Mouse (Mus musculus) liver, embryonic 14.5 days (tissue): ENCODE measurements around the gene Rreb1. TPM values are rescaled to one million over a fixed set of nuclear protein-coding genes. Genes with fewer than 3 reads are reported as not detected.

Source experiments
- ATAC-seq: fragments of 200-750 bp; cut with Nextera tagmentation; 2 replicates; pipeline ENCODE4 v1.8.0; 2017; ENCODE audit warnings: moderate number of reproducible peaks, mild to moderate bottlenecking, moderate library complexity; ENCODE audit not compliant: insufficient read depth
- DNase-seq, 3 experiments: peaks; one replicate each; pipeline ENCODE4 v3.0.0-alpha.2; 2012 to 2013; ENCODE audit warnings: low read depth in 3 of 3, low spot score in 3 of 3
- H3K27ac ChIP-seq: fragments of 300-500 bp; sonication (generic); 2 replicates; pipeline ENCODE4 v1.5.1; 2014; ENCODE audit warnings: moderate library complexity, mild to moderate bottlenecking, control low read depth, inconsistent platforms
- H3K27me3 ChIP-seq: fragments of 300-500 bp; sonication (generic); 2 replicates; pipeline ENCODE4 v1.6.1; 2014; ENCODE audit warnings: mild to moderate bottlenecking, low read length, moderate library complexity; ENCODE audit not compliant: control insufficient read depth, insufficient read depth
- H3K36me3 ChIP-seq: fragments of 300-500 bp; sonication (generic); replicated peaks from 2 replicates; pipeline ENCODE4 v1.6.1; 2014; ENCODE audit warnings: low read depth; ENCODE audit not compliant: control insufficient read depth, insufficient read depth
- H3K4me1 ChIP-seq, 2 experiments: fragments of 200-500 bp in 1 of 2; fragments of 300-500 bp in 1 of 2; sonication (generic) in 1 of 2; replicated peaks; 2 replicates each; pipeline ENCODE4 v1.6.1; 2012 to 2014; ENCODE audit warnings: antibody characterized with exemption in 1 of 2, inconsistent platforms in 1 of 2, low read length in 1 of 2; ENCODE audit not compliant: control insufficient read depth in 2 of 2, insufficient read depth in 2 of 2
- H3K4me2 ChIP-seq: fragments of 300-500 bp; sonication (generic); 2 replicates; pipeline ENCODE4 v1.6.1; 2014; ENCODE audit warnings: low read depth, mild to moderate bottlenecking, control low read depth, moderate library complexity
- H3K4me3 ChIP-seq, 2 experiments: fragments of 200-500 bp in 1 of 2; fragments of 300-500 bp in 1 of 2; sonication (generic) in 1 of 2; 2 replicates each; pipeline ENCODE4 v1.5.1; 2012 to 2014; ENCODE audit warnings: low read depth in 2 of 2, low read length in 2 of 2, mild to moderate bottlenecking in 2 of 2, control low read depth in 1 of 2, inconsistent platforms in 1 of 2, moderate library complexity in 1 of 2; ENCODE audit not compliant: insufficient read depth in 1 of 2
- H3K9ac ChIP-seq: fragments of 300-500 bp; sonication (generic); replicated peaks from 2 replicates; pipeline ENCODE4 v1.6.1; 2014; ENCODE audit warnings: mild to moderate bottlenecking, control low read depth, moderate library complexity
- H3K9me3 ChIP-seq: fragments of 300-500 bp; sonication (generic); 2 replicates; pipeline ENCODE4 v1.6.1; 2016; ENCODE audit warnings: low read length, mixed read lengths; ENCODE audit not compliant: control insufficient read depth
- CTCF ChIP-seq: IDR thresholded peaks from 2 replicates; pipeline ENCODE4 v1.5.1; 2016; ENCODE audit warnings: antibody characterized with exemption, low read depth, control low read depth
- EP300 ChIP-seq: IDR thresholded peaks from 2 replicates; pipeline ENCODE4 v1.6.1; 2016; ENCODE audit warnings: antibody characterized with exemption, low read depth
- WGBS: fragments of 180-500 bp; shearing (Covaris S2); extraction: QIAGEN DNeasy Blood & Tissue Kit; methylation state at CpG from one replicate; pipeline ENCODE4 v1.1.7; 2014; ENCODE audit not compliant: insufficient replicate concordance; 5-methylcytosine and 5-hydroxymethylcytosine counted together
- polyA plus RNA-seq, 2 experiments: library from polyadenylated mRNA; depleted of rRNA in 1 of 2; stranded (reverse) in 1 of 2; unstranded in 1 of 2; fragments of >200 nt; fragmentation: Nextera tagmentation in 1 of 2; extraction: Ambion mirVana in 1 of 2; gene quantifications; 2 replicates each; pipeline versions ENCODE4 v1.2.1 to v1.2.3; 2012 to 2014

Gene Rreb1
- polyA plus RNA-seq, 2 experiments = 5.4 TPM

DNA sequence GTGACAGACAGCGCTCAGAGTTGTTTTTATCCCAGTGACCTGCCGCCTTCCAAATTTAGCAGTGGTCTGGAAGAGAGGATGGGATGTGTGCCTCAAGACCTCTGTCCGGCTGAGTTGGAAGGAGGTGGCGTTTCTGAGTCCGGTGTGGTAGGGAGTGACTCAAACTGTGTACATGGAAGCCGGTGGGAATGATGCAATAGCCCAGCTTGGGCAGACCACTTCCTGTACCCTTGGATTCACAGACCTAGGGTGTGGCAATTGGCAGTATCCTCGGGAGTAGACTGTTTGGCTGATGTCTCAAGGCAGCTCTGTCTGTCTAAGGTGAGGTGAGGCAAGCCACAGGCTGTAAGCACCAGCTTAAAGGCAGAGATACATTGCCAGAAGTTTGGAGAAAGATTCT lies 6.0 kb downstream of the Rreb1 start:
- H3K4me3 ChIP-seq = no peak overlapping the region
- H3K9me3 ChIP-seq = no peaks in the 10 kb centered on the region
- no peak overlapping the region for H3K4me2 ChIP-seq
- TF ChIP-seq EP300 (no peak), CTCF (no peak)
- no peak for ATAC-seq
- H3K27ac ChIP-seq = no peak overlapping the region
- 40% methylated on average over 7 of the region's 7 CpGs for WGBS
- H3K9ac ChIP-seq = no peak overlapping the region
- DNase-seq = no peak
- peaks cover 3 to 10% of the 10 kb centered on the region in 2 experiments; a peak in 3 of 4 replicates for H3K4me1 ChIP-seq
- no peaks in the 10 kb centered on the region for H3K36me3 ChIP-seq
- no peaks in the 10 kb centered on the region for H3K27me3 ChIP-seq

DNA sequence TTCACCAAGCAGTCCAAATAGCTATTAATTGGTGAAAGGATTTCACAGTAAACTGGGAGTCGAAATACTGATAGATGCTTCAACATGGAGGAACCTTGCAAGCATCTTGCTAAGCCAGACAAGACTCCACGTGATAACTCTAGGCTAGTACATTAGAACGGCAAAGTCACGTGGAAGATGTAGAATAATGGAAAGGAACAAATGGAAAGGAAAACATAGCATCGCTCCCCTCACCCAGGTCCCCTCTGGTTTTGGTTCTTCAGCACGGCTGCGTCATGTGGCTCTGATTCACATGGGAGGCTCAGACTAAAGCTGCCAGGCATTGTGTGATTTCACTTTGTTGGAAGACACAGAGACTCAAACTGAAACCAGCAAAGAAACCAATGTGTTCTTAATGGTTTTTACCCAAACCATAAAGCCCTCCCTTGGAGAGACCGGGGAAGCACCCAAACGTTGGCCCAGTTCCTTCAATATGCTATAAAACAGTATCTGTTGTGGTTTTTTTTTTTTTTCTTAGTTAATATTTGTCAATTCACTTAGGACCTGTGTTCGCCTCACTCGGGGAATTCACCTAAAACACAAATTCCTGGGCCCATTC lies 14.6 kb downstream of the Rreb1 start:
- no peak overlapping the region for H3K4me3 ChIP-seq
- H3K27ac ChIP-seq = no peak overlapping the region
- no peaks in the 10 kb centered on the region for H3K4me1 ChIP-seq
- 76% methylated on average over 11 of the region's 11 CpGs for WGBS
- no peaks in the 10 kb centered on the region for H3K9me3 ChIP-seq
- no peaks in the 10 kb centered on the region for H3K36me3 ChIP-seq
- H3K4me2 ChIP-seq = no peak overlapping the region
- TF ChIP-seq EP300 (no peak), CTCF (no peak)
- DNase-seq = no peak
- H3K27me3 ChIP-seq = no peaks in the 10 kb centered on the region
- no peak for ATAC-seq
- no peak overlapping the region for H3K9ac ChIP-seq

- TF ChIP-seq EP300 (no peak), CTCF (no peak)
- no peak overlapping the region for H3K4me3 ChIP-seq
- H3K27ac ChIP-seq = no peak overlapping the region
- H3K4me2 ChIP-seq = no peak overlapping the region
- peaks cover 7 to 22% of the 10 kb centered on the region in 2 experiments for H3K4me1 ChIP-seq
- H3K36me3 ChIP-seq = no peaks in the 10 kb centered on the region
- H3K27me3 ChIP-seq = no peaks in the 10 kb centered on the region
- DNase-seq (no peak), ATAC-seq (no peak)
- 80% methylated on average over 8 of the region's 8 CpGs for WGBS
- no peak overlapping the region for H3K9ac ChIP-seq
- no peaks in the 10 kb centered on the region for H3K9me3 ChIP-seq
These were observed 20.6 kb downstream of the Rreb1 start for GRCm38 (mm10) chr13:37798811-37799210.

GRCm38 (mm10) chr13:37799413-37799812 lies 21.2 kb downstream of the Rreb1 start:
- H3K9ac ChIP-seq = no peak overlapping the region
- H3K4me2 ChIP-seq = 0 out of 2 replicates have a peak overlapping the region, but pooled peaks have one; percentile 6
- WGBS = 63% methylated on average over 9 of the region's 9 CpGs
- H3K4me3 ChIP-seq = no peak overlapping the region
- no peaks in the 10 kb centered on the region for H3K9me3 ChIP-seq
- DNase-seq = no peak
- TF ChIP-seq CTCF (no peak), EP300 (no peak)
- no peak for ATAC-seq
- H3K36me3 ChIP-seq = no peaks in the 10 kb centered on the region
- H3K27ac ChIP-seq = no peak overlapping the region
- H3K4me1 ChIP-seq = peaks cover 7 to 22% of the 10 kb centered on the region in 2 experiments
- no peaks in the 10 kb centered on the region for H3K27me3 ChIP-seq

DNA sequence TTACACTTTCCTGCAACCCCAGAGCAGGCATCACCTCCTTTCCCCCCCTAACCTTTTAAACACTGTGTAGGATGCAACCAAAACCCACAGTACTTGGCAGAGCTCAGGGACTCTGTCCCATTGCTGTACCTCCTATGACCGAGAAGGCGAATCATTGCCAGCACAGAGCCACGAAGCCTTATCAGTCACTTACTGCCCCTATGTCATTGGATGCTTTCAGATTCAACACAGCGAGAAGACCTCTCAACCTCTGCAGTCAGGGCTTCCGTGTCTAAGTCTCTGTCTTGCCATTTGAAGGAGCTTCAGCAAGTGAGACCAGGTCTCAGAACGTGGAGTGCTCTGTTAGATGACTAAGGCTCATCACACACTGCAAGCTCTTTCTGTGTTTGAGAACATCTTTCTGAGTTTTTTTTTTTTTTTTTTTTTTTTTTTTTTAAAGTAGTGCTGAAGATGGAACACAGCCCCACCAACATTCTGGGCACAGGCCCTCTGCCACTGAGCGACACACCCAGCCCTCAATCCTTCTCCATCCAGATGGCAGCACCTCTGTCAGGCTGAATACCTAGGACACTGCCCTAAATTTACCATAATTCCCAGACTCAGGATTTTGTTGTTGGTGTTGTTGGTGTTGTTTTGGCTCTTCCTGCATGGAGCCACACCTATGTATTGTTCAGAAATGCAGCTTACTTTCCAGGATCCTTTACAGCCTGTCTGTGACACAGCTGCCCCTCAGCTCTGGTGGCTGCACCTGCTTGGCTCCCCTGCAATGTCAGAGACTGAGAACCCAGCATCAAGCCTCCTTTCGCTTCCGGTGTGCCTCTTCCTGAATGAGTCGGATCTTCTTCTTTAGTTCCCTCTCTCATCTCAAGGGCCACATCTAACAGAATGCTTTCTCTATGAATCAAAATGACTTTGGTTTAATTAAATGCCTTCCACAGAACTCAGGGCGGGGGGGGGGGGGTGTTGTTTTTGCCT lies 23.2 kb downstream of the Rreb1 start:
- H3K36me3 ChIP-seq = no peaks in the 10 kb centered on the region
- peak; percentile 41; the same call in 1 of the 2 replicates for ATAC-seq
- 14% methylated on average over 11 of the region's 11 CpGs for WGBS
- H3K4me3 ChIP-seq = peak overlapping the region in 1 of 2 experiments; percentile 16; a peak in 2 of 4 replicates
- H3K27me3 ChIP-seq = no peaks in the 10 kb centered on the region
- no peak for DNase-seq
- peak overlapping the region; percentile 60 for H3K4me2 ChIP-seq
- peak overlapping the region; percentile 31 for H3K9ac ChIP-seq
- H3K4me1 ChIP-seq = peaks cover 7 to 22% of the 10 kb centered on the region in 2 experiments
- no peak overlapping the region for H3K27ac ChIP-seq
- H3K9me3 ChIP-seq = no peaks in the 10 kb centered on the region
- no peak for TF ChIP-seq EP300
- no peak for TF ChIP-seq CTCF
